Mouse (Mus musculus) left cerebral cortex, adult 2 months (tissue): Measurements from ENCODE around the gene Eps15l1. TPM values are rescaled to one million over a fixed set of nuclear protein-coding genes. Genes with fewer than 3 reads are reported as not detected.
A peak's percentile ranks its signal among the peaks of the same experiment; 100 is the strongest.

Experiments used
- DNase-seq, 2 experiments: peaks; one replicate each; pipeline ENCODE4 v3.0.0; 2021 to 2022; ENCODE audit warnings: low spot score in 2 of 2, mixed read lengths in 1 of 2; ENCODE audit errors: extremely low spot score in 1 of 2
- H3K27ac ChIP-seq: fragments of 200-600 bp; 2 replicates; pipeline ENCODE4 v1.8.1; 2022
- H3K4me3 ChIP-seq: fragments of 200-600 bp; 2 replicates; pipeline ENCODE4 v1.8.1; 2022
- CTCF ChIP-seq: fragments of 200-600 bp; IDR thresholded peaks from 2 replicates; pipeline ENCODE4 v1.8.1; 2022; ENCODE audit warnings: antibody characterized with exemption, mild to moderate bottlenecking, moderate library complexity
- intact Hi-C: fragments of 180-260 bp; cut with DNase I; formaldehyde crosslinking; loops from one replicate; pipeline ENCODE4 v1.15.1; 2025
- total RNA-seq, 2 experiments: library from RNA; stranded (reverse); gene quantifications; 2 replicates each; pipeline ENCODE4 v1.2.3; 2021

Eps15l1 gene
- total RNA-seq, 2 experiments from 2014 or later: 66.4 to 73.0 TPM

GRCm38 (mm10) chr8:72407878-72408277 is 13.4 kb downstream of the Eps15l1 start:
- no peak for DNase-seq
- Histone ChIP-seq H3K4me3 (no peak overlapping the region), H3K27ac (no peak overlapping the region)
- intact Hi-C loops: no loop called here
- no peak for TF ChIP-seq CTCF

GRCm38 (mm10) chr8:72402981-72403380 is 18.3 kb downstream of the Eps15l1 start:
- Histone ChIP-seq H3K27ac (no peak overlapping the region), H3K4me3 (no peak overlapping the region)
- no peak for DNase-seq
- intact Hi-C loops: no loop called here
- no peak for TF ChIP-seq CTCF

- no peak overlapping the region for H3K4me3 ChIP-seq
- no peak for TF ChIP-seq CTCF
- intact Hi-C loops: no loop called here
- no peak for DNase-seq
- no peak overlapping the region for H3K27ac ChIP-seq
These were observed 19.9 kb downstream of the Eps15l1 start for GRCm38 (mm10) chr8:72401381-72401780.

- intact Hi-C loops: no loop called here
- Histone ChIP-seq H3K27ac (no peak overlapping the region), H3K4me3 (no peak overlapping the region)
- no peak for DNase-seq
- TF ChIP-seq CTCF: no peak
These were observed 35.5 kb downstream of the Eps15l1 start for GRCm38 (mm10) chr8:72385737-72386136.

- DNase-seq: no peak
- intact Hi-C loops: no loop called here
- Histone ChIP-seq H3K27ac (no peak overlapping the region), H3K4me3 (no peak overlapping the region)
- TF ChIP-seq CTCF: peak; percentile 47
These were observed 38.9 kb downstream of the Eps15l1 start for GRCm38 (mm10) chr8:72382395-72382794.

GRCm38 (mm10) chr8:72380656-72381055 is 40.6 kb downstream of the Eps15l1 start:
- no peak for DNase-seq
- H3K4me3 ChIP-seq: no peak overlapping the region
- intact Hi-C loops: no loop called here
- H3K27ac ChIP-seq: no peak overlapping the region
- TF ChIP-seq CTCF: no peak

- intact Hi-C loops: no loop called here
- DNase-seq: no peak
- Histone ChIP-seq H3K4me3 (no peak overlapping the region), H3K27ac (no peak overlapping the region)
- no peak for TF ChIP-seq CTCF
These were observed 44.4 kb downstream of the Eps15l1 start for GRCm38 (mm10) chr8:72376900-72377299.

GRCm38 (mm10) chr8:72376309-72376708 is 45.0 kb downstream of the Eps15l1 start:
- intact Hi-C loops: no loop called here
- H3K27ac ChIP-seq: no peak overlapping the region
- H3K4me3 ChIP-seq: no peak overlapping the region
- no peak for DNase-seq
- TF ChIP-seq CTCF: no peak

- no peak for DNase-seq
- TF ChIP-seq CTCF: no peak
- intact Hi-C loops: no loop called here
- H3K27ac ChIP-seq: no peak overlapping the region
- no peak overlapping the region for H3K4me3 ChIP-seq
These were observed 46.1 kb downstream of the Eps15l1 start for GRCm38 (mm10) chr8:72375161-72375560.

- TF ChIP-seq CTCF: no peak
- Histone ChIP-seq H3K4me3 (no peak overlapping the region), H3K27ac (no peak overlapping the region)
- intact Hi-C loops: no loop called here
- DNase-seq: no peak
These were observed 48.9 kb downstream of the Eps15l1 start for GRCm38 (mm10) chr8:72372311-72372710.

GRCm38 (mm10) chr8:72371356-72371755 is 49.9 kb downstream of the Eps15l1 start:
- intact Hi-C loops: no loop called here
- no peak for DNase-seq
- Histone ChIP-seq H3K4me3 (no peak overlapping the region), H3K27ac (no peak overlapping the region)
- no peak for TF ChIP-seq CTCF

- DNase-seq: no peak
- intact Hi-C loops: loop anchor here (1.0 to 5.0 kb wide), 2 partner anchors 105 to 189 kb away; no protein-coding TSS in a partner anchor
- no peak overlapping the region for H3K27ac ChIP-seq
- no peak for TF ChIP-seq CTCF
- no peak overlapping the region for H3K4me3 ChIP-seq
These were observed 54.8 kb downstream of the Eps15l1 start for GRCm38 (mm10) chr8:72366435-72366834.

GRCm38 (mm10) chr8:72365826-72366225 is 55.4 kb downstream of the Eps15l1 start:
- Histone ChIP-seq H3K4me3 (no peak overlapping the region), H3K27ac (peak overlapping the region; percentile 30; the same call in 1 of the 2 replicates)
- intact Hi-C loops: loop anchor here (1.0 to 5.0 kb wide), 2 partner anchors 105 to 189 kb away; no protein-coding TSS in a partner anchor
- TF ChIP-seq CTCF: peak; percentile 97
- DNase-seq: peak; percentile 70 to 80

- no peak for DNase-seq
- intact Hi-C loops: loop anchor here (5.0 kb wide), 1 partner anchor 188 kb away; no protein-coding TSS in a partner anchor
- no peak overlapping the region for H3K4me3 ChIP-seq
- H3K27ac ChIP-seq: peak overlapping the region; percentile 30
- TF ChIP-seq CTCF: no peak
These were observed 56.2 kb downstream of the Eps15l1 start for GRCm38 (mm10) chr8:72365016-72365415.
